Mouse (Mus musculus) midbrain, embryonic 12.5 days (tissue): Measurements from ENCODE around the gene Psme1. TPM values are rescaled to one million over a fixed set of nuclear protein-coding genes. Genes with fewer than 3 reads are reported as not detected.

Source experiments
- polyA plus RNA-seq: library from polyadenylated mRNA; unstranded; fragments of >200 nt; fragmentation: Nextera tagmentation; extraction: Ambion mirVana; gene quantifications from 2 replicates; pipeline ENCODE4 v1.2.1, GENCODE M21; 2016

Gene Psme1
- polyA plus RNA-seq, 1 experiment from 2014 or later, result 127 TPM

Other genes starting within 250 kb of the Psme1 start
- 38.2 and 39.6 TPM in 2 replicates for gene Dhrs4, start 99.4 kb upstream of the Psme1 start, polyA plus RNA-seq
- 13.8 and 14.8 TPM in 2 replicates for gene Carmil3, start 87.5 kb upstream of the Psme1 start, polyA plus RNA-seq
- 0.42 and 0.79 TPM in 2 replicates for gene Cpne6, start 67.7 kb upstream of the Psme1 start, polyA plus RNA-seq
- not detected in 2 replicates for gene Nrl, start 53.1 kb upstream of the Psme1 start, polyA plus RNA-seq
- gene Pck2, start 37.9 kb upstream of the Psme1 start, polyA plus RNA-seq, result 16.8 and 22.0 TPM in 2 replicates
- gene Dcaf11, start 18.1 kb upstream of the Psme1 start, polyA plus RNA-seq, result 113 and 117 TPM in 2 replicates
- not detected in 2 replicates for gene A730061H03Rik, start 17.7 kb upstream of the Psme1 start, polyA plus RNA-seq
- 0.24 TPM in 1 of 2 replicates, not detected in the other for gene Fitm1, start 2.5 kb upstream of the Psme1 start, polyA plus RNA-seq
- gene Emc9, start 7.2 kb downstream of the Psme1 start, polyA plus RNA-seq, result 6.4 and 6.7 TPM in 2 replicates
- 192 and 215 TPM in 2 replicates for gene Psme2, start 13.0 kb downstream of the Psme1 start, polyA plus RNA-seq
- 20.0 and 20.5 TPM in 2 replicates for gene Rnf31, start 13.6 kb downstream of the Psme1 start, polyA plus RNA-seq
- 9.4 and 11.5 TPM in 2 replicates for gene Irf9, start 25.4 kb downstream of the Psme1 start, polyA plus RNA-seq
- gene Rec8, start 39.9 kb downstream of the Psme1 start, polyA plus RNA-seq, result 6.6 and 7.3 TPM in 2 replicates
- 78.5 and 85.4 TPM in 2 replicates for gene Ipo4, start 57.8 kb downstream of the Psme1 start, polyA plus RNA-seq
- 3.5 and 4.9 TPM in 2 replicates for gene Gm49378, start 59.8 kb downstream of the Psme1 start, polyA plus RNA-seq
- gene Tm9sf1, start 65.7 kb downstream of the Psme1 start, polyA plus RNA-seq, result 64.0 and 66.1 TPM in 2 replicates
- gene Tssk4, start 72.1 kb downstream of the Psme1 start, polyA plus RNA-seq, result 0.63 and 0.80 TPM in 2 replicates
- 63.8 and 67.2 TPM in 2 replicates for gene Mdp1, start 82.4 kb downstream of the Psme1 start, polyA plus RNA-seq
- 56.4 and 64.8 TPM in 2 replicates for gene Gmpr2, start 93.8 kb downstream of the Psme1 start, polyA plus RNA-seq
- gene Nedd8, start 94.0 kb downstream of the Psme1 start, polyA plus RNA-seq, result 515 and 554 TPM in 2 replicates
- gene Tinf2, start 103.7 kb downstream of the Psme1 start, polyA plus RNA-seq, result 53.5 and 55.4 TPM in 2 replicates
- 0.56 and 0.59 TPM in 2 replicates for gene Tgm1, start 135.8 kb downstream of the Psme1 start, polyA plus RNA-seq
- 34.7 and 35.3 TPM in 2 replicates for gene Rabggta, start 144.1 kb downstream of the Psme1 start, polyA plus RNA-seq
- gene Dhrs1, start 167.6 kb downstream of the Psme1 start, polyA plus RNA-seq, result 64.8 and 65.9 TPM in 2 replicates
- 44.1 and 45.9 TPM in 2 replicates for gene Nop9, start 167.6 kb downstream of the Psme1 start, polyA plus RNA-seq
- not detected in 2 replicates for gene Cideb, start 180.3 kb downstream of the Psme1 start, polyA plus RNA-seq
- 0.24 and 0.41 TPM in 2 replicates for gene Ltb4r2, start 183.3 kb downstream of the Psme1 start, polyA plus RNA-seq
- 0.13 TPM in 1 of 2 replicates, not detected in the other for gene Ltb4r1, start 187.8 kb downstream of the Psme1 start, polyA plus RNA-seq
- 6.6 and 7.9 TPM in 2 replicates for gene Adcy4, start 206.0 kb downstream of the Psme1 start, polyA plus RNA-seq
- gene Ripk3, start 210.7 kb downstream of the Psme1 start, polyA plus RNA-seq, result 5.3 and 8.3 TPM in 2 replicates
- 20.2 and 24.0 TPM in 2 replicates for gene Nfatc4, start 245.0 kb downstream of the Psme1 start, polyA plus RNA-seq